Mouse (Mus musculus): ENCODE measurements at regions not wholly inside any gene's neighbourhood (a gene's known extent, or its start where the extent isn't known, plus 50 kb on each side); places are given as distances from the start of the nearest gene placed in this dataset.

- H3K4me1 ChIP-seq (replicated peaks), result no peaks in the 10 kb centered on the region
- H3K9ac ChIP-seq, result no peak overlapping the region
- ATAC-seq (ENCODE audit: low FRiP score), result no peak
- WGBS, result 58% methylated on average over 1 of the region's 1 CpGs
- no peak overlapping the region for H3K4me3 ChIP-seq
- no peak overlapping the region for H3K4me2 ChIP-seq
- H3K27ac ChIP-seq, result no peak overlapping the region
- H3K36me3 ChIP-seq, result no peaks in the 10 kb centered on the region
- no peaks in the 10 kb centered on the region for H3K27me3 ChIP-seq
- H3K9me3 ChIP-seq, result no peaks in the 10 kb centered on the region
These were observed 881.9 kb upstream of the Gm5150 start for GRCm38 (mm10) chr3:16888132-16888531.

DNA sequence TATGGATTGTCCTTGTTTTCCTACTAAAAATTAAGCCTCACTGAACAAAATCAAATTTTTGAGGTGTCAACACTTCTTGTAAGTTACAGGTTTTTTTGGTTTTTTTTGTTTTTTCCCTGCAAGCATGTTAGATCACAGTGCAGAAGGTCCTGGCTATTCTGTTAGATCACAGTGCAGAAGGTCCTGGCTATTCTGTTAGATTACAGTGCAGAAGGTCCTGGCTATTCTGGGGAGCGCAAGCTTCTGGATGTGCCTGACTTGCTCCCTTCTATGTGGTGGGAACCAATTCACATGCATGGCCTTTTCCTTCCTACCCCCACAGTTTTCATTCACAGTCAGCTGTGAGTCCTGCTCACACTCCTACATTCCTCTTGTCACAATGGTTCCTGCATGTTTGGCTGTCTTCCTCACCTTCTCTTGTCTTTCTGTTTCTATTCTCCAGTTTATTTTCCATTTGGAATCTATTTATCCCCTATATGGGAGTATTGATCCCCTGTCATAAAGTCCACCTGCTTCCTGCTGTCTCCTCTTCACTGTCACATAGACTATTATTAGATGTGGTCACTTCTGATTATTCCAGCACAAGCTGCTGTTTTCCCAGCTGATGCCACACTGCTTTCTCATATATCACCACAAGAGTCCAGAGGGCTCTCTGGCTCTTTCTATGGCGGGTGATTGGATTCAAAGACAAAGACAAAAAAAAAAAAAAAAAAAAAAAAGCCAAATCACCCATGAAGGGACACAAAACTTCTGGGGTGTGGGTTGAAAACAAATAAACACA lies 866.3 kb upstream of the Gm5150 start:
- WGBS, result 38% methylated on average over 2 of the region's 2 CpGs
- no peak for ATAC-seq (ENCODE audit: low FRiP score)
- Histone ChIP-seq H3K36me3 (no peaks in the 10 kb centered on the region), H3K27me3 (no peaks in the 10 kb centered on the region), H3K4me3 (no peak overlapping the region), H3K27ac (peak overlapping the region; percentile 69), H3K9me3 (no peaks in the 10 kb centered on the region), H3K9ac (no peak overlapping the region), H3K4me2 (no peak overlapping the region), H3K4me1 (replicated peaks) (no peaks in the 10 kb centered on the region)

DNA sequence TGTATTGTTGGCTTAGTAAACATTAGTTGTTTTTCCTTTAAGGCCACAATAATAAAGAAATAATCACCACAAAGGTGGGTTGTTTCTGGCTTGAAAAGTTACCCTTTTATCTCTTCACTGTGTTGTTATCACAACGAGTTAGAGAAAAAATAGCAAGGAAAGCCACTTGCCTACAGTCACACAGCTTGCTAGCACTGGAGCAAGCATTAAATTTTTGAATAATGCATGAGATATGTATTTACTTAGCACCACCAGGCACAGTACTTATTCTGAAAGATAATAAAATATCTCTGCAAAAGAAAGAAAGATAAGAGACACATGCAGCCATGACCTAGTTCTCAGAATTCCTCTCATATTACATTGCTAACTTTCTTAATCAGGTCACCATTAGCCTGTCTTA lies 853.8 kb upstream of the Gm5150 start:
- ATAC-seq (ENCODE audit: low FRiP score), result 0 out of 2 replicates have a peak, but pooled peaks have one; percentile 26
- no peaks in the 10 kb centered on the region for H3K9me3 ChIP-seq
- H3K27ac ChIP-seq, result no peak overlapping the region
- no peak overlapping the region for H3K9ac ChIP-seq
- H3K4me2 ChIP-seq, result no peak overlapping the region
- peaks cover 15% of the 10 kb centered on the region for H3K4me1 ChIP-seq (replicated peaks)
- H3K4me3 ChIP-seq, result no peak overlapping the region
- WGBS, result 51% methylated on average over 1 of the region's 1 CpGs
- no peaks in the 10 kb centered on the region for H3K27me3 ChIP-seq
- no peaks in the 10 kb centered on the region for H3K36me3 ChIP-seq

- H3K4me1 ChIP-seq (replicated peaks), result peaks cover 19% of the 10 kb centered on the region
- no peak overlapping the region for H3K9ac ChIP-seq
- ATAC-seq (ENCODE audit: low FRiP score), result no peak
- no peak overlapping the region for H3K4me3 ChIP-seq
- no peak overlapping the region for H3K4me2 ChIP-seq
- peak overlapping the region; percentile 49 for H3K27ac ChIP-seq
- H3K9me3 ChIP-seq, result no peaks in the 10 kb centered on the region
- H3K36me3 ChIP-seq, result no peaks in the 10 kb centered on the region
- H3K27me3 ChIP-seq, result no peaks in the 10 kb centered on the region
- WGBS, result 33% methylated on average over 2 of the region's 2 CpGs
These were observed 852.7 kb upstream of the Gm5150 start for GRCm38 (mm10) chr3:16858931-16859330.

DNA sequence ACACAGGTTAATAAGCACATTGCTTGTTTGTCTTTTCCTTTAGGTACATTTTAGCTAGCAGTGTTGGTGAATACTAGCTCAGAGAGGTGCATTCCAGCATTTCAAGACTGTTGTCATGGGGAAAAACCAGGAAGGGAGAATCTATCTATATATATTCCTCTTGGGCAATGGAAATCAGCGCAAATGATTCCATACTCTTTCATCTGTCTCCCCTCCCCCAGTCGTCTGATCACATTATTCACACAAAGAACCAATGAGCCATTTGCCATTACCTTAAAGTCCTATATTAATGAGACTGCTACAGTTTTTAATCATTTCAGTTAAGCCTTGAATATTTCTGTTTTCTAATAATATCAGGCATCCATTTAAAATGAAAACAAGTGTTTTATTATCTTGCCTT lies 849.0 kb upstream of the Gm5150 start:
- Histone ChIP-seq H3K9me3 (no peaks in the 10 kb centered on the region), H3K4me3 (no peak overlapping the region), H3K4me1 (replicated peaks) (peaks cover 22% of the 10 kb centered on the region), H3K4me2 (no peak overlapping the region), H3K27ac (peak overlapping the region; percentile 93), H3K27me3 (no peaks in the 10 kb centered on the region), H3K9ac (no peak overlapping the region), H3K36me3 (no peaks in the 10 kb centered on the region)
- 34% methylated on average over 2 of the region's 2 CpGs for WGBS
- no peak for ATAC-seq (ENCODE audit: low FRiP score)

- H3K4me1 ChIP-seq (replicated peaks), result peaks cover 21% of the 10 kb centered on the region
- H3K4me3 ChIP-seq, result no peak overlapping the region
- WGBS, result 23% methylated on average over 5 of the region's 5 CpGs
- peak overlapping the region; percentile 25; the same call in 1 of the 2 replicates for H3K4me2 ChIP-seq
- no peaks in the 10 kb centered on the region for H3K27me3 ChIP-seq
- H3K36me3 ChIP-seq, result no peaks in the 10 kb centered on the region
- no peaks in the 10 kb centered on the region for H3K9me3 ChIP-seq
- H3K27ac ChIP-seq, result peak overlapping the region; percentile 93
- H3K9ac ChIP-seq, result peak overlapping the region; percentile 60; the same call in 1 of the 2 replicates
- ATAC-seq (ENCODE audit: low FRiP score), result peak; percentile 86
These were observed 847.8 kb upstream of the Gm5150 start for GRCm38 (mm10) chr3:16853992-16854391.

DNA sequence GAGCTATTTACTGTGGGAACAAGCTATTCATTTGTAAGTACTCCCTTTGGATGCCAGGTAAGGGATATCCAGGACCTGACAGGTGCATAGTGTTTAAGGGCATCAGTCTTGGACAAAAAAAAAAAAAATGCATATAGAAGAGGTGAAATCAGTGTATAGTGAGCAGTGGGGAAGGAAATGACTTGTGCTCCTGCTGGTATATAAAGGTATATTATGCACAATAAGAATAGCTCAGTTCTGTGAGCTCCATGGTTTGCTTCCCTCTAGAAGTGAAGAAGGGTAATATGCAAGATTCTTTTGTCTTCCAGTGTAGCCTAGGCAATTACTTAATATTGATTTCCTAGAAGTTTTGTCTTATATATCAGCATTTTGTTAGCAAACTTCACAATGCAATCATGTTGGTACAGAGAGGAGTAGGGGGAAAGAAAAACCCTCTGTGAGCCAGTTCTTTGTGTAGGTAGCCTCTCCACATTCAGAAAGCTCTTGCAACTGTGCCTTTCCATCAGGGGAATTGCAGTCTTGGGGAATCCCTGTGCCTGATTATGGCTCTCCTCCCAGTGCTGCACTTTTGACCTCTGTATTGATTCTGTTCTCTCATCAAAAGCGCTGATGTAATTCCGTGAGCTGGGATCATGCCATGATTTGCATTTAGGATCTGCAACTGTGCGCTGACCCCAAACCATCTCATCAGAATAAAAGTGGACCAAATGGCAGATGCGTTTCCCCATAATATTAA lies 840.7 kb upstream of the Gm5150 start:
- 27% methylated on average over 4 of the region's 4 CpGs for WGBS
- peak; percentile 59; the same call in 1 of the 2 replicates for ATAC-seq (ENCODE audit: low FRiP score)
- Histone ChIP-seq H3K4me3 (no peak overlapping the region), H3K27me3 (no peaks in the 10 kb centered on the region), H3K9ac (no peak overlapping the region), H3K4me2 (no peak overlapping the region), H3K27ac (peak overlapping the region; percentile 78), H3K4me1 (replicated peaks) (peaks cover 9% of the 10 kb centered on the region), H3K36me3 (no peaks in the 10 kb centered on the region), H3K9me3 (no peaks in the 10 kb centered on the region)

DNA sequence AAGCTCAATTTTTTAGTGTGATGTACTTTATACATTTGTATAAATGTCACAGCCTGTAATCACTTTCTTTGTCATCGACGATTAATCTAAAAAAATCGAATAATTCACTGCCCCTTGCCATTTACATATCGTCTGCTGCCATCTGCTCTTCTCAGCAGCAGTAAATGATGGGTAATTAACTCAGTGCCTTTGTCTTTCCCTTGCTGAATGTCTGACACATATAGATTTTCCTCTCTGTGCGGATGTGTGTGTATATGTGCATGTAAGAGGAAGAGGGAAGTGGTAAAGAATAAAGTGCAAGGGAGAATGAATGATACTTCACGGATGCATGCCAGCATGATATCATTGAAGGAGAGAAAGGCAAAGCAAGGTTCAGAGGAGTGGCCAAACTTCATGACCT lies 814.3 kb upstream of the Gm5150 start:
- Histone ChIP-seq H3K4me2 (0 out of 2 replicates have a peak overlapping the region, but pooled peaks have one; percentile 15), H3K36me3 (no peaks in the 10 kb centered on the region), H3K4me3 (no peak overlapping the region), H3K9me3 (no peaks in the 10 kb centered on the region), H3K27ac (peak overlapping the region; percentile 92), H3K9ac (no peak overlapping the region), H3K27me3 (no peaks in the 10 kb centered on the region), H3K4me1 (replicated peaks) (peaks cover 12% of the 10 kb centered on the region)
- WGBS, result 35% methylated on average over 6 of the region's 6 CpGs
- peak; percentile 65 for ATAC-seq (ENCODE audit: low FRiP score)

DNA sequence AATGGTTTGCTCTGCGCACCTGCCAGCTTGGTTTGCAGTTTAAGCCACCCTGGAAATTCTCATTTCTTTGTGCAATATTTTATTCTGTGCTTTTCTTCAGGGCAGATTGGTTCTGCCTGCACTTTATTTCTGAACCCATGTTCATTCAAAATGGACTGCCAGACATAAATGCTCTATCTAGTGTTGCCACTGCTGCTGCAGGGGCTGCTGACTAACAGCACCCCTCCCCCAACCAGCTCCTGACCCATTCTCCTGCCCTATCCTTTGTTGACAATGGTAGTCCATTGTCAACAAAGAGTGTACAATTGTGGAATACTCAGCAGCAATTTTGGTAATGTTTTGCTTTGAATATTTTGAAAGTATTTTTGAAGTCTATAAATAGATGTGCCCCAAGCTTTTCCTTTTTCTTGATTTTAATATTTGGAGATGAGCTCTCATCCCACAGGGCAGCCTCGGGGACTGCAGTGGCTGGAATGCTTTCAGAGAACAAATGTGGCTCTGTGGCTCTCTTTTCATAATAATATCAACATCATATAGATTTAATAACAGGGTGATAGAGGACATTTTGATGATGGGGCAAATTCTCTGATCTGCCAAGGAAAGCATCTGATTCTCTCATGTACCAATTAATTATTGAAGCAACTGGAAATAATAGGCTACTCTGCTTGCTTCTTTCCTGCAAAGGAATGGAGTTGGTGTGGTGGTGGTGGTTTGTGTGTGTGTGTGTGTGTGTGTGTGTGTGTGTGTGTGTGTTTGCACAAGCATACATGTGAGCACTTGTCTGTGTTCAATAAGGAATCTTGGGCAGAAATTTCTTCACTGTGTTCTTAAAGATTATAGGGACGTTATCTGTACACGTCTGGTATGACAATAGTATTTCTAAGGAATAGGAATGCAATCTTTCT lies 813.2 kb upstream of the Gm5150 start:
- Histone ChIP-seq H3K27me3 (no peaks in the 10 kb centered on the region), H3K9me3 (no peaks in the 10 kb centered on the region), H3K9ac (peak overlapping the region; percentile 60), H3K4me1 (replicated peaks) (peaks cover 12% of the 10 kb centered on the region), H3K36me3 (no peaks in the 10 kb centered on the region), H3K4me2 (peak overlapping the region; percentile 8), H3K27ac (peak overlapping the region; percentile 92), H3K4me3 (no peak overlapping the region)
- ATAC-seq (ENCODE audit: low FRiP score), result peak; percentile 87
- WGBS, result 67% methylated on average over 4 of the region's 4 CpGs

- no peaks in the 10 kb centered on the region for H3K9me3 ChIP-seq
- H3K9ac ChIP-seq, result no peak overlapping the region
- 19% methylated on average over 2 of the region's 2 CpGs for WGBS
- H3K4me2 ChIP-seq, result no peak overlapping the region
- no peak overlapping the region for H3K4me3 ChIP-seq
- H3K27ac ChIP-seq, result no peak overlapping the region
- no peaks in the 10 kb centered on the region for H3K36me3 ChIP-seq
- peaks cover 13% of the 10 kb centered on the region for H3K4me1 ChIP-seq (replicated peaks)
- no peaks in the 10 kb centered on the region for H3K27me3 ChIP-seq
- ATAC-seq (ENCODE audit: low FRiP score), result no peak
These were observed 810.6 kb upstream of the Gm5150 start for GRCm38 (mm10) chr3:16816814-16817213.

- Histone ChIP-seq H3K4me3 (no peak overlapping the region), H3K9me3 (no peaks in the 10 kb centered on the region), H3K4me1 (replicated peaks) (peaks cover 20% of the 10 kb centered on the region), H3K4me2 (no peak overlapping the region), H3K27me3 (no peaks in the 10 kb centered on the region), H3K9ac (no peak overlapping the region), H3K36me3 (no peaks in the 10 kb centered on the region), H3K27ac (peak overlapping the region; percentile 58)
- ATAC-seq (ENCODE audit: low FRiP score), result no peak
- 66% methylated on average over 3 of the region's 3 CpGs for WGBS
These were observed 809.9 kb upstream of the Gm5150 start for GRCm38 (mm10) chr3:16816101-16816500.
